Mouse (Mus musculus) heart, embryonic 14.5 days (tissue): ENCODE results near the gene Kti12. TPM values are rescaled to one million over a fixed set of nuclear protein-coding genes. Genes with fewer than 3 reads are reported as not detected.
A peak's percentile ranks its signal among the peaks of the same experiment; 100 is the strongest.

ENCODE experiments used
- ATAC-seq: fragments of 200-750 bp; cut with Nextera tagmentation; 2 replicates; pipeline ENCODE4 v1.8.0; 2017; ENCODE audit warnings: low read depth, moderate TSS enrichment; ENCODE audit not compliant: insufficient number of reproducible peaks, insufficient read depth, low FRiP score
- H3K27ac ChIP-seq, 2 experiments: fragments of 200-500 bp in 1 of 2; fragments of 300-500 bp in 1 of 2; sonication (generic) in 1 of 2; replicated peaks in 1 of 2; 2 replicates each; pipeline ENCODE4 v1.5.1; 2012 to 2014; ENCODE audit warnings: low read depth in 2 of 2, low read length in 2 of 2, control low read depth in 1 of 2, mild to moderate bottlenecking in 1 of 2, mixed read lengths in 1 of 2; ENCODE audit not compliant: control insufficient read depth in 1 of 2, insufficient read depth in 1 of 2
- H3K27me3 ChIP-seq: fragments of 300-500 bp; sonication (generic); 2 replicates; pipeline ENCODE4 v1.6.1; 2014; ENCODE audit warnings: mild to moderate bottlenecking, low read length, control low read depth; ENCODE audit not compliant: control insufficient read depth, insufficient read depth
- H3K36me3 ChIP-seq: fragments of 300-500 bp; sonication (generic); 2 replicates; pipeline ENCODE4 v1.6.1; 2014; ENCODE audit warnings: mild to moderate bottlenecking, control low read depth, low read length, mixed read lengths; ENCODE audit not compliant: control insufficient read depth, insufficient read depth
- H3K4me1 ChIP-seq, 2 experiments: fragments of 200-500 bp in 1 of 2; fragments of 300-500 bp in 1 of 2; sonication (generic) in 1 of 2; 2 replicates each; pipeline ENCODE4 v1.6.1; 2012 to 2014; ENCODE audit warnings: low read length in 2 of 2, control low read depth in 1 of 2, mixed read lengths in 1 of 2; ENCODE audit not compliant: control insufficient read depth in 2 of 2, insufficient read depth in 2 of 2
- H3K4me2 ChIP-seq: fragments of 300-500 bp; sonication (generic); 2 replicates; pipeline ENCODE4 v1.6.1; 2014; ENCODE audit warnings: mild to moderate bottlenecking, low read length
- H3K4me3 ChIP-seq, 2 experiments: fragments of 200-500 bp in 1 of 2; fragments of 300-500 bp in 1 of 2; sonication (generic) in 1 of 2; 2 replicates each; pipeline ENCODE4 v1.5.1; 2012 to 2014; ENCODE audit warnings: low read length in 2 of 2, mild to moderate bottlenecking in 2 of 2, control low read depth in 1 of 2, low read depth in 1 of 2, moderate library complexity in 1 of 2; ENCODE audit not compliant: control insufficient read depth in 1 of 2, insufficient read depth in 1 of 2
- H3K9ac ChIP-seq: fragments of 300-500 bp; sonication (generic); 2 replicates; pipeline ENCODE4 v1.6.1; 2014; ENCODE audit warnings: mild to moderate bottlenecking, low read length
- H3K9me3 ChIP-seq: fragments of 300-500 bp; sonication (generic); 2 replicates; pipeline ENCODE4 v1.6.1; 2016; ENCODE audit warnings: low read length, control low read depth; ENCODE audit not compliant: control insufficient read depth
- WGBS: fragments of 180-500 bp; shearing (Covaris S2); extraction: QIAGEN DNeasy Blood & Tissue Kit; methylation state at CpG from one replicate; pipeline ENCODE4 v1.1.7; 2014; 5-methylcytosine and 5-hydroxymethylcytosine counted together
- polyA plus RNA-seq: library from polyadenylated mRNA; unstranded; fragments of >200 nt; fragmentation: Nextera tagmentation; extraction: Ambion mirVana; gene quantifications from 2 replicates; pipeline ENCODE4 v1.2.1, GENCODE M21; 2014

Gene Kti12
- 22.3 and 23.8 TPM in 2 replicates for polyA plus RNA-seq

DNA sequence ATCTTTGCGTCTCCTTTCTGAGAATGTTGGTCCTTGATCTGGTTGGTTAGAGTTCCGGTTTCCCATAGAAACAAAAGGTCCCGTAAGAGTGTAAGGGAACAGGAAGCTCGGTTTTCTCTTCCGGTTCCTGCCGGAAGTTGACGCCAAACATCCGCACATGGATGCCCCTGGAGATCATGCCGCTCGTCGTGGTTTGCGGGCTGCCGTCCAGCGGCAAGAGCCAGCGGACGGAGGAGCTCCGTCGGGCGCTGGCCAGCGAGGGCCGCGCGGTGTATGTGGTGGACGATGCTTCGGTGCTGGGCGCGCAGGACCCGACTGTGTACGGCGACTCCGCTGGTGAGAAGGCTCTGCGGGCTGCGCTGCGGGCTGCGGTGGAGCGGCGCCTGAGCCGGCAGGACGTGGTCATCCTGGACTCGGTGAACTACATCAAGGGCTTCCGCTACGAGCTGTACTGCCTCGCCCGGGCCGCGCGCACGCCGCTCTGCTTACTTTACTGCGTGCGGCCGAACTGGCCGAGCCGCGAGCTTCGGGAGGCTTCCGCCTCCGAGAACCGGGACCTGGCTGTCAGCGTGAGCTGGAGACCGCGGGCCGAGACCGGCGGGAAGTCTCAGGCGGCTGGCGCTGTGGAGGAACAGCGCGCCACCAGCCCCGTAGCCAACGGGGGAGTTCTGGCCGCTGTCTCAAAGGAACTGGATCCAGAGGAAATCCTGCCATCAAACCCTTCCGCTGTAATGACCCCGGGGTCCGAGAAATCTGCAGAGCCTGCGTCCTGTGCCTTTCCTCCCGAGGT is at the start of gene Kti12:
TSS of gene Kti12 (plus strand) at position 71 of the 790 bp plus-strand sequence.
- Histone ChIP-seq H3K9ac (peak within 1 kb of the TSS; percentile 89), H3K9me3 (no peaks in the 10 kb centered on the region), H3K4me2 (peak within 1 kb of the TSS; percentile 85), H3K27ac (peak within 1 kb of the TSS; percentile 73 to 94), H3K36me3 (peaks cover 22% of the 10 kb centered on the region), H3K4me3 (peak within 1 kb of the TSS; percentile 80 to 93), H3K4me1 (peaks cover 2 to 18% of the 10 kb centered on the region in 2 experiments; a peak in 3 of 4 replicates), H3K27me3 (no peaks in the 10 kb centered on the region)
- WGBS = under 1% methylated on average over 77 of the region's 77 CpGs
- ATAC-seq = peak; percentile 75

DNA sequence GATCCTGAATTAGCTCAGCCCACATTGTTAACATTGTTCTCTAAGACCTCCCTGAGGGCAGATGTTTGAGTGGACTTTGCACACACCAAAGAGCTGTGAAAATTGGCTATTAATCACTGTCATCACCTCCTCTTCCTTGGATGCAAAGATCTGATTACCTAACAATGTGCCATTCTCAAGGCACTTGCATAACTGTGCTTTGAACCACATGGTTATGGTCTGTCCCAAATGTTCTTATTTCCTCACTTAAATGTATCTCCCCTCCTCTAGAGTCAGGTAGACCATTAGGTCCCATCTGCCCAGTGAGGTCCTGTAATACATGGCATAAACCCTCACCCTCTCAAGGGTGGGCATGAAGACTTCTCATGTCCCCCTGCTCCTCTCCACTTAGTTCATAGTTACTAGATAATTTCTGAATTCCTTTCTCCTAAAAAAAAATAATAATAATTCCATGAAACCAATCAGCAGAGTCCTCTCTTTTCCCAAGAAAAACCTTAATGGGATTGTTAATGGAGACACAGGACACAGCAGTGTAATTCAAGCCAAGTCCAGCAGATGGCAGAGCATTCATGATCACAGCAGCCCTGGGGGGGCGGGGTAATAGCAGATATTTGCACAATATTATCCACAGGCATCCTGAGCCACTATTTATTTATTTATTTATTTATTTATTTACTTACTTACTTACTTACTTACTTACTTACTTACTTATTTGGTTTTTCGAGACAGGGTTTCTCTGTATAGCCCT is 49.3 kb upstream of the Kti12 start:
- Histone ChIP-seq H3K27ac (no peak overlapping the region), H3K9me3 (no peaks in the 10 kb centered on the region), H3K27me3 (no peaks in the 10 kb centered on the region), H3K4me3 (no peak overlapping the region), H3K36me3 (no peaks in the 10 kb centered on the region), H3K9ac (no peak overlapping the region), H3K4me1 (peaks cover 0 to 7% of the 10 kb centered on the region in 2 experiments; a peak in 2 of 4 replicates), H3K4me2 (no peak overlapping the region)
- WGBS = 49% methylated on average over 2 of the region's 2 CpGs
- no peak for ATAC-seq

DNA sequence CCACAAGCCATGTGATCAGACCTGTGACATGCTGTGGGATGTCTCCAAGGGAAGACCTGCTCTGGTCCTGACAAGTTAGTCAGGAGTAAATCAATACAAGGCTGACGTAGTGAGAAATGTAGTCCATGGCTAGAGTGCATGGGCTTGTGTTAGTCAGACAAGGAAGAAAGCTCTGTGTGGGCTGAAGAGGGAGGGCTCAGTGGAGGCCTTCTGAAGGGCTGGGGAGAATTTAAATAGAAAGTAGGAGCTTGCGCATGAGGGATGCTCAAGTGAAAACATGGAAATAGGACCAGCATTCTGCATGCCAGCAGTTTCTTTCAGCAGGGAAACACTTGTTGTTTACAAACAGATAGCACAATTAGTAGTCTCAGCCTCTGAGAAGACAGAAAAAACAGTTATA is 44.0 kb upstream of the Kti12 start:
- H3K9me3 ChIP-seq = no peaks in the 10 kb centered on the region
- H3K4me1 ChIP-seq = peaks cover 0 to 3% of the 10 kb centered on the region in 2 experiments; a peak in 1 of 4 replicates
- WGBS = 79% methylated on average over 2 of the region's 2 CpGs
- no peak overlapping the region for H3K9ac ChIP-seq
- no peak overlapping the region for H3K4me2 ChIP-seq
- H3K27me3 ChIP-seq = no peaks in the 10 kb centered on the region
- H3K27ac ChIP-seq = no peak overlapping the region
- no peak overlapping the region for H3K4me3 ChIP-seq
- ATAC-seq = no peak
- no peaks in the 10 kb centered on the region for H3K36me3 ChIP-seq

DNA sequence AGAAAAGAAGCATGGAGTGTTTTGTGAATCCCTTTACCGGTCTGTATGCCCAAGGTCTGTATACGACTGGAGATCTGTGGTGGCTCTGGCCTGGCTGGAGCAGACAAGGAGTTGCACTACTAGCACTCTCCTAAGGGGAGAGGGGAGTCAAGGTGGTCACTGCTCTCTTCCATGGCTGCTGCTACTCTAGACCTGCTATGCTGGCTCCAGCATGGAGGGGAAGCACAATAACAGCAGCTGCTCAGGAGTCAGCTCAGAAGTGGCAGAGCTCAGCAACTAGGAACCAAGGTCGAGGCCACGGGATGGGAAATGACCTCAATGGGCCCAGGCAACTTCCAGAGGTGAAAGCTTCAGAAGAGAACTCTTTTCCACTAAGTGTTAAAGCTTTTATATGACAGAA is 36.4 kb upstream of the Kti12 start:
- H3K4me1 ChIP-seq = no peaks in the 10 kb centered on the region
- H3K27me3 ChIP-seq = no peaks in the 10 kb centered on the region
- ATAC-seq = no peak
- H3K9ac ChIP-seq = no peak overlapping the region
- no peak overlapping the region for H3K4me2 ChIP-seq
- no peak overlapping the region for H3K27ac ChIP-seq
- H3K36me3 ChIP-seq = peaks cover 15% of the 10 kb centered on the region
- H3K9me3 ChIP-seq = no peaks in the 10 kb centered on the region
- WGBS = 62% methylated on average over 4 of the region's 4 CpGs
- no peak overlapping the region for H3K4me3 ChIP-seq

DNA sequence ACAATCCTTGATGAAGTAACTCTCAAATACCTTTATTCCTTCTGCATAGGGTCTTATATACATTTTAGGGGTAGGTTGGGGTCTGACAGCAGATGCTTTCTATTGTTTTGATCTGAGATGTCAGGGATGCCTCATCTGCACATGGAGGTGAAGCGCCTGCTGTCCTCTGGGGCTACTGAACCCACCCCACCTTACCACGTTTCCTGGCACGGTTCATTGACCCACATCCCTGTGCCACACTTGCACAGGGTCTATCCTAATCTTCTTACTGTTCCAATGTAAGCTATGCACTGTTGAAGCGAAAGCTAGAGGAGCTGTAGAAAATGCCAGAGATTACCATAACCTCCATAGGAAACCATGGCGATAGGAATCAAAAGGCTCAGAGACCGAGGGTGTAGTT is 36.0 kb upstream of the Kti12 start:
- no peak overlapping the region for H3K4me3 ChIP-seq
- H3K27ac ChIP-seq = no peak overlapping the region
- no peak for ATAC-seq
- H3K9ac ChIP-seq = no peak overlapping the region
- H3K4me2 ChIP-seq = no peak overlapping the region
- no peaks in the 10 kb centered on the region for H3K4me1 ChIP-seq
- no peaks in the 10 kb centered on the region for H3K9me3 ChIP-seq
- no peaks in the 10 kb centered on the region for H3K27me3 ChIP-seq
- peaks cover 15% of the 10 kb centered on the region for H3K36me3 ChIP-seq
- 70% methylated on average over 6 of the region's 6 CpGs for WGBS

DNA sequence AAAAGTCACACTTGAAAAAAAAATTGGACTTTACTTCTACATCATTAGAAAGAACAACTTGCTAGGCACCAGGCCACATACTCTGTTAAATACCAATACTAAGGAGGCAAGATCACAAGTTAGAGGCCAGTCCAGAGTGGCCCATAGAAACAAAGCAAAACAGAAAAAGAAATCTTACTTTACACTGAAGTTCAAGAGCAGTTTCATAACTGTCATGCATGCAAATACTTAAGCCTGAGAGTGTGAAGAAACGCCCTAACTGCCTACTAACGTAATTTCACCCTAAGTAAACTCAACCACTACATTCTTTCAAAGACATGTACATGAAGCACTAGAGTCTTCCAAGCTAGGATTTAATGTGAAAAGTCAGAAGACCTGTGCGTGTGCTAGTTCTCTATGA is 21.9 kb upstream of the Kti12 start:
- H3K27me3 ChIP-seq = no peaks in the 10 kb centered on the region
- peaks cover 92% of the 10 kb centered on the region for H3K36me3 ChIP-seq
- H3K9ac ChIP-seq = no peak overlapping the region
- no peak for ATAC-seq
- no peak overlapping the region for H3K4me3 ChIP-seq
- H3K4me2 ChIP-seq = no peak overlapping the region
- 93% methylated on average over 3 of the region's 3 CpGs for WGBS
- H3K27ac ChIP-seq = no peak overlapping the region
- peaks cover 2 to 5% of the 10 kb centered on the region in 2 experiments; a peak in 3 of 4 replicates for H3K4me1 ChIP-seq
- H3K9me3 ChIP-seq = no peaks in the 10 kb centered on the region

DNA sequence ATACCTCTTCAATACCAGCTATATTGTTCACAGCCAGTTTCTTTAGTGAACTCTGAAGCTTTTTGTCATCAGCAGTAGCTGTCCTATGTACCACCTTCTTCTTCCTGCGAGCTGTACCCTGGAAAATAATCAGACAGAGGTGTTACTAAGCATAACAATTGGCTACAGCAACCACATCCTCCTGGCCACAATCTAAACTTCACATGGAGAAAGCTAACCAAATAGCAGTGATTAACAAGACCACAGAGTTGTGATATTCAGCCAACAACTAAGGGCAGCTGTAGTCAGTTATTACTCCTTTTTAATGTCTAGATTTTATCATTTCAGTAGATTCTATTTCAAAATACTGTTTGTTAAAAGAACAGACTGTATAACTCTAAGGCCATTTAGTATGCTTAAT is 21.5 kb upstream of the Kti12 start:
- no peak overlapping the region for H3K9ac ChIP-seq
- H3K27me3 ChIP-seq = no peaks in the 10 kb centered on the region
- no peaks in the 10 kb centered on the region for H3K9me3 ChIP-seq
- H3K4me3 ChIP-seq = no peak overlapping the region
- peaks cover 88% of the 10 kb centered on the region for H3K36me3 ChIP-seq
- no peak for ATAC-seq
- peaks cover 2 to 9% of the 10 kb centered on the region in 2 experiments; a peak in 3 of 4 replicates for H3K4me1 ChIP-seq
- H3K4me2 ChIP-seq = no peak overlapping the region
- WGBS = 68% methylated on average over 1 of the region's 1 CpGs
- no peak overlapping the region for H3K27ac ChIP-seq
